Mouse (Mus musculus) naive thymus-derived CD4-positive, alpha-beta T cell, adult 5 months (primary cell): Measurements from ENCODE around the gene Camk2d. TPM values are rescaled to one million over a fixed set of nuclear protein-coding genes. Genes with fewer than 3 reads are reported as not detected.

Experiments
- polyA plus RNA-seq: library from polyadenylated mRNA; unstranded; fragments of 100-300 nt; shearing (Covaris generic); gene quantifications from one replicate; pipeline ENCODE4 v1.2.1, GENCODE M21; 2017

The Camk2d gene
- polyA plus RNA-seq: 115 TPM

DNA sequence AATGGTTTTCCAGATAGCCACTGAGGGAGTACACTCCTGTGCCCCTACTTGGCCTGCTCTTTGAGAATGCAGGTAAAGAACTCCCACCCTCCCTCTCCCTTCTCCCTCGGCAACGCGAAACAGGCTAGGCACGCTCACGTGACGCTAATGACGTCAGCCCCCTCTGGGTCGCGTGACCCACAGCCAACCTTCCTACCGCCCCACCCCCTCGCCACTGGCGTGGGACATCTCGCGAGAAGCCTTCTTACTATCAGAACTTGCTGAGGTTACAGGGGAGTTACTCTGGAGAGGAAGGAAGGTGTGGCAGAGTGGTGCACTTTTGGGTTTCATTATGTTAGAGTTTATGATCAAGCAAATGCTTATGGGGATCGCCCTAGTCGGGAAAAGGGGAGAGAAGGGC is at the start of gene Camk2d:
Gene Camk2d, plus strand, starts transcription at position 217 of the 400 bp plus-strand sequence.

Other genes with a start within 250 kb of the Camk2d start
- gene Arsj, start 232.6 kb upstream of the Camk2d start, polyA plus RNA-seq: not detected